Mouse (Mus musculus) liver, adult 2 months (tissue): ENCODE measurements around the gene Nup210.

ENCODE experiments used
- CTCF ChIP-seq: fragments of 200-500 bp; IDR thresholded peaks from 2 replicates; pipeline ENCODE4 v1.5.1; 2011; ENCODE audit warnings: low read depth, low read length, control low read depth
- POLR2A ChIP-seq: fragments of 200-500 bp; IDR thresholded peaks from 2 replicates; pipeline ENCODE4 v1.6.1; 2011; ENCODE audit warnings: low read length, control low read depth; ENCODE audit not compliant: insufficient read depth; ENCODE audit errors: extremely low read depth

DNA sequence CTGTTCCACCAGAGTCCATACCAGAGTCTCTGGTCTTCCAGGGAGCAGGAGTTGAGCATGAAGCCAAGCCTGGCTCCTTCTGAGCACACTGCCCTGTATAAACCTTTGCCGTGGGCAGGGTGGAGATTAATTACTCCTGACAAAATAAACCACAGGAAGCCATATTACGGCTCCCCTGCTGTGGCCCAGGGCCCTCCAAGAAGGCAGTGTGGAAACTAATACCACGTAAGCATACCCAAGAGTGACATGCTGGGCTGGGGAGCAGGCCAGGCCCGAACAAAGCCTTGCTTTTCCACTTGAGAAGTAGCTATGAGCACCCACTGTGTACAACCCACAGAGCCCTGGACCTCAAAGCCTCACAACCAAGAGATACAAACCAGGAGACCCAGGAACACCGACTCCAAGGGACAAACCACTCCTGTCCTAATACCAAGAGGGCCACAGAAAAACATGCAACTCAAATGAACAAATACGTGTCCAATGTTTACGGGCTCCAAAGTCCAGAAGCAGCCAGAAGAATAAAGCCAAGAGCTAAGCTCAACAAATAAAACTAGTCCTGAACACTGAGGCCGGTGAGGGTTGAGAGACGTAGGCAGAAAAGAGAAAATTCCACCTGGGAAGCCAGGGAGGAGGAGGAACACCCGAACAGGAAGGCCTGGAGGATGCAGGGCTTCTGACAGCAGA, 24.3 kb downstream of the Nup210 start:
- TF ChIP-seq CTCF: no peak
- no peak for TF ChIP-seq POLR2A
